Mouse (Mus musculus) forebrain, embryonic 12.5 days (tissue): ENCODE data around the gene Lhfpl2. TPM values are rescaled to one million over a fixed set of nuclear protein-coding genes. Genes with fewer than 3 reads are reported as not detected.

ENCODE experiments used
- ATAC-seq: fragments of 200-750 bp; cut with Nextera tagmentation; 2 replicates; pipeline ENCODE4 v1.8.0; 2017; ENCODE audit warnings: moderate TSS enrichment; ENCODE audit not compliant: low FRiP score
- H3K27ac ChIP-seq: fragments of 300-500 bp; sonication (generic); 2 replicates; pipeline ENCODE4 v1.5.1; 2016; ENCODE audit warnings: mild to moderate bottlenecking
- H3K27me3 ChIP-seq: fragments of 300-500 bp; sonication (generic); 2 replicates; pipeline ENCODE4 v1.6.1; 2016; ENCODE audit warnings: mild to moderate bottlenecking
- H3K36me3 ChIP-seq: fragments of 300-500 bp; sonication (generic); replicated peaks from 2 replicates; pipeline ENCODE4 v1.6.1; 2016; ENCODE audit warnings: mild to moderate bottlenecking
- H3K4me1 ChIP-seq: fragments of 300-500 bp; sonication (generic); 2 replicates; pipeline ENCODE4 v1.6.1; 2016
- H3K4me2 ChIP-seq: fragments of 300-500 bp; sonication (generic); 2 replicates; pipeline ENCODE4 v1.6.1; 2016; ENCODE audit warnings: mild to moderate bottlenecking, moderate library complexity
- H3K4me3 ChIP-seq: fragments of 300-500 bp; sonication (generic); replicated peaks from 2 replicates; pipeline ENCODE4 v1.5.1; 2016; ENCODE audit warnings: mild to moderate bottlenecking
- H3K9ac ChIP-seq: fragments of 300-500 bp; sonication (generic); 2 replicates; pipeline ENCODE4 v1.6.1; 2016; ENCODE audit warnings: mild to moderate bottlenecking
- H3K9me3 ChIP-seq: fragments of 300-500 bp; sonication (generic); 2 replicates; pipeline ENCODE4 v1.6.1; 2016
- WGBS: fragments of 180-500 bp; shearing (Covaris S2); methylation state at CpG from one replicate; pipeline ENCODE4 v1.1.7; 2016; 5-methylcytosine and 5-hydroxymethylcytosine counted together
- polyA plus RNA-seq: library from polyadenylated mRNA; unstranded; fragments of >200 nt; fragmentation: Nextera tagmentation; extraction: Ambion mirVana; gene quantifications from 2 replicates; pipeline ENCODE4 v1.2.1, GENCODE M21; 2016

Lhfpl2 gene
- polyA plus RNA-seq, 1 experiment from 2014 or later = 21.3 TPM

DNA sequence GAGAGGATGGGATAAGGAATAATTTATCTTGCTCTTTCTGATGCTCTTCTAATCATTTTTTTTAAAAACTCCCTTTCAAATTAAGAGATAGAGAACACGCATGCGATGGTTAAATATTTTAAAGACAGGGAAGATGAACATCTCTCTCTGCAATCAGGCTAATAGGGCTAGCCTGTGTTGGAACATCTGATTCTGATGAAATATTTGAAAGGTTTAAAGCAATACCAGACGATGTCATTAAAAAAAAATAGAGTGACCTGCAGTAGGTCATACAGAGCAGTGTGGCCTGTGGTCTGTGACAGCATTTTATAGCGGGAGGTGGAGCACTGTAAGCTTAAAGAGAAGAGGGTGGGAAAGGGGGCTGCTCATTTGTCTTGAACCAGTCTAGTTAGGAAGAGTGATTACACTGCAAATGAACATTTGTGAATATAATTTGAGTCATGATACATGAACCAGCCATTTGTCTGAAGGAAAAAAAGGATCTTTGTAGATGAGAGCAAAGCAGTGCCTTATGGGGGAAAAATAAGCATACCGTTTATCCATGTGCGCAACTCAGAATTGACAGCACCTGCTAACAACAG is 1.1 kb downstream of the Lhfpl2 start:
- no peaks in the 10 kb centered on the region for H3K36me3 ChIP-seq
- H3K9ac ChIP-seq = peak overlapping the region; percentile 83; the same call in 1 of the 2 replicates
- peaks cover 28% of the 10 kb centered on the region for H3K4me1 ChIP-seq
- H3K4me3 ChIP-seq = peak overlapping the region; percentile 75
- H3K4me2 ChIP-seq = peak overlapping the region; percentile 98
- 47% methylated on average over 6 of the region's 6 CpGs for WGBS
- peaks cover 46% of the 10 kb centered on the region for H3K27me3 ChIP-seq
- no peak for ATAC-seq
- no peak overlapping the region for H3K27ac ChIP-seq
- H3K9me3 ChIP-seq = no peaks in the 10 kb centered on the region

DNA sequence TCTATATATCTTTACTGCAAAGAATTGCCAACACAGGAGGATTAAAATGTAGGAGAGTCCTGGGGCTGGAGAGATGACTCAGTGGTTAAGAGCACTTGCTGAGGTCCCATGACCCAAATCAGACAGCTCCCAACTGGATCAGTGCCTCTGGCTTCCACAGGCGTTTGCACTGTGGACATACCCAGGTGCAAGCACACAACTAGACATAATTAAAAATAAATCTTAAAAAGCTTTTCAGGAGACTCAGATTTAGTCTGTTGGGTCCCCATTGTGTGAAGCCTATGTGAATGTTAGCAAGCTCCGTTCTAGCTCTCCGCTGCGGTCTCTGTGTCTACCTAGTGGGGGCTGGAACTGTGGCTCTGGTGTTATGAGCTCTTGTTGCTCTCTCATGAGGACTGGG is 1.8 kb downstream of the Lhfpl2 start:
- no peak for ATAC-seq
- Histone ChIP-seq H3K9ac (no peak overlapping the region), H3K4me2 (no peak overlapping the region), H3K36me3 (no peaks in the 10 kb centered on the region), H3K27ac (no peak overlapping the region), H3K4me3 (no peak overlapping the region), H3K9me3 (no peaks in the 10 kb centered on the region), H3K4me1 (peaks cover 28% of the 10 kb centered on the region), H3K27me3 (peaks cover 50% of the 10 kb centered on the region)
- WGBS = 87% methylated on average over 4 of the region's 4 CpGs

DNA sequence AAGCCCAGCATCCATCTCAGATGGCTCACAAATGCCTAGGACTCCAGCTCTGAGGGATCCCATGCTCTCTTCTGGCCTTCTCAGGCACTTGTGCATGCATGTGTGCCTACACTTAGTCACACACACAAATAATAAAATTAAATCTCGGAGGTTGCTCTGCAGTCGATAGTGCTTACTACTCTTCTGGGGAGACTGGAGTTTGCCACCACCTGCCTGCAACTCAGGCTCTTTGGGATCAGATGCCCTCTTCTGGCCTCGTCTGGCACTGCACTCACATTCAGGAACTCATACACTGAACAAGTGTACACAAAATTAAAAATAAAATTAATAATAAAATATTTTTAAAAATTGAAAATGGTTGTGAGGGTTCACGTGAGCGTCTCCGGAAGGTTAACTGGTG is 2.2 kb downstream of the Lhfpl2 start:
- Histone ChIP-seq H3K4me3 (no peak overlapping the region), H3K9ac (no peak overlapping the region), H3K27ac (no peak overlapping the region), H3K27me3 (peaks cover 53% of the 10 kb centered on the region), H3K4me1 (peaks cover 29% of the 10 kb centered on the region), H3K9me3 (no peaks in the 10 kb centered on the region), H3K4me2 (no peak overlapping the region), H3K36me3 (no peaks in the 10 kb centered on the region)
- ATAC-seq = no peak
- 78% methylated on average over 6 of the region's 6 CpGs for WGBS

DNA sequence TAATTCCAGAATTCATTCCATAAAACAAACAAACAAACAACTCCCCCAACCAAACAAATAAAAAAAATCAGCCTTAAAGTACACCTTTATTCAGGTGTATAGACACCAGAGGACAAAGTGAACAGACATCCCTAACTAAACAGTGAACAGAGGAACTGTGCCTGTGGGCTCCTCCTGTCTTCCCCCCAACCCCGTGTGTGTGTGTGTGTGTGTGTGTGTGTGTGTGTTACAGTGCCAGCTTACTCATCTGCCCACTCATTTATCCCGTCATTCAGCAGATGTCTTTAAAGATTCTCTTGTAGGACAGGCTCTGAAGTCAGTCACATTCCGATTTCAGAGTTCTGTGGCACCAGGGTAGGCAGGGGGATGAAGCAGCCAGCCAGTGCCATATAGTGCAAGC is 2.9 kb downstream of the Lhfpl2 start:
- H3K27me3 ChIP-seq = peaks cover 55% of the 10 kb centered on the region
- H3K36me3 ChIP-seq = no peaks in the 10 kb centered on the region
- WGBS = 90% methylated on average over 3 of the region's 3 CpGs
- H3K4me3 ChIP-seq = no peak overlapping the region
- H3K4me2 ChIP-seq = no peak overlapping the region
- ATAC-seq = no peak
- H3K27ac ChIP-seq = no peak overlapping the region
- peaks cover 36% of the 10 kb centered on the region for H3K4me1 ChIP-seq
- H3K9me3 ChIP-seq = no peaks in the 10 kb centered on the region
- H3K9ac ChIP-seq = no peak overlapping the region

DNA sequence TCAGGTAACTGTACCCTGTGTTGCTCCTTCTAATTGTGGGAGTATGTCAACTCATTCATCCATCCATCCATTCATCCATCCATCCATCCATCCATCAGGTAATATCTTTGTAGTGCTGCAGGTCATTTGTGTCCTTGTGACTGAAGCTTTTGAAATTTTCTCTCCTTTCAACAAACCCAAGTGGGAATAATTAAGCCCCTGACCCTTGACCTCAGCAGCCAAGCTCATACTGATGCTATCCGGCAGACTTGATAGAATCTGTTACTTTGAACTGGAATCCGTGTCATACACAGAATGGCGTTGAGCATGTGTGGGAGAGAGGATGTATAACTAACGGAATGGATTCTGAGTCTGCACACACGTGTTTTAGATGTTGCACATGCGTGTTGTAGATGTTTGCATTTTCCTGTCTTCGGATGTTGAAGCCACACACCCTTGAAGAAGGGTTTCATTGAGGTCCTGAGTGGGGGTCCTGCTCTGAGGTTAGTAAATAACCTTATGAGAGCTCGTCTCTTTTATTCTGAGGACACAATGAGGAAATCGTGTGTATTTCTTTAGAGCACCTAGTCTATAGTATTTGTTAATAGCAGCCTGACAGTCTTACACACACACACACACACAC is 3.8 kb downstream of the Lhfpl2 start:
- no peak overlapping the region for H3K4me2 ChIP-seq
- no peak overlapping the region for H3K27ac ChIP-seq
- WGBS = 59% methylated on average over 9 of the region's 9 CpGs
- H3K4me3 ChIP-seq = no peak overlapping the region
- peaks cover 60% of the 10 kb centered on the region for H3K27me3 ChIP-seq
- ATAC-seq = no peak
- H3K9me3 ChIP-seq = no peaks in the 10 kb centered on the region
- H3K36me3 ChIP-seq = no peaks in the 10 kb centered on the region
- no peak overlapping the region for H3K9ac ChIP-seq
- H3K4me1 ChIP-seq = peaks cover 44% of the 10 kb centered on the region

DNA sequence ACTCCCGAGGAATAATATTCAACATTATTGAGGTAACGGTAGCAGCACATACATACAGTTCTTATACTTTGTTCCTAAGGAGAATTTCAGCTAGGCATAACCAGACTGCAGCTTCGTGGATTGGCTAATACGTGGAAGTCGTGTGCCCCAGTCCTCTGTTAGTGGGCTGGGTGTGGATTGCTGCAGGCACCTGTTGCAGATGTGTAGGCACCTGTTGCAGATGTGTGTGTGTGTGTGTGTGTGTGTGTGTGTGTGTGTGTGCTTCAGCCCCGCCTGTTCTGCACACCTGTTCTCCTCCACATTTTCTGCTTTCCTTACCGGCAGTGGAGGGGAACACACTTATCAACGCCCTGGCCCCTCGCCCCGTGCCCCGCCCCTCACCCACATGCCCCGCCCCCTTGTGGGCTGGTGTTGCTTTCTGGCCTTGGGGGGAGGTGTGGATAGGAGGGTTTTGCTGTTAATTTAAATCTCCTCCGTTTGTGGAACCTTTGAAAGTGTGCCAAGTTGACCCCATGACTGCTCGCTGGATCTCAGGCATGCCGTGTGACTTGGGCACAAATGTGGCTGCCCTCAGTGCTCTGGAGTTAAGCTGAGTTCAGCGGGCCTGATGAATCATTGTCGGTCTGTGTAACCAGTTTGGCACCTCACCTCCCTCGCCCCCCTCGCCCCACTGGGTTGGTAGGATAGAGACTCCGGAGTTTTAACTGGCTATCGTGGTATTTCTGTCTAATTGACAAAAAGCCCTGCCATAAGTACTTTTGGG is 4.9 kb downstream of the Lhfpl2 start:
- no peak overlapping the region for H3K4me3 ChIP-seq
- H3K9ac ChIP-seq = no peak overlapping the region
- ATAC-seq = no peak
- H3K4me1 ChIP-seq = peaks cover 41% of the 10 kb centered on the region
- H3K27me3 ChIP-seq = peaks cover 62% of the 10 kb centered on the region
- H3K36me3 ChIP-seq = no peaks in the 10 kb centered on the region
- H3K9me3 ChIP-seq = no peaks in the 10 kb centered on the region
- WGBS = 17% methylated on average over 21 of the region's 21 CpGs
- peak overlapping the region; percentile 22 for H3K4me2 ChIP-seq
- H3K27ac ChIP-seq = no peak overlapping the region

DNA sequence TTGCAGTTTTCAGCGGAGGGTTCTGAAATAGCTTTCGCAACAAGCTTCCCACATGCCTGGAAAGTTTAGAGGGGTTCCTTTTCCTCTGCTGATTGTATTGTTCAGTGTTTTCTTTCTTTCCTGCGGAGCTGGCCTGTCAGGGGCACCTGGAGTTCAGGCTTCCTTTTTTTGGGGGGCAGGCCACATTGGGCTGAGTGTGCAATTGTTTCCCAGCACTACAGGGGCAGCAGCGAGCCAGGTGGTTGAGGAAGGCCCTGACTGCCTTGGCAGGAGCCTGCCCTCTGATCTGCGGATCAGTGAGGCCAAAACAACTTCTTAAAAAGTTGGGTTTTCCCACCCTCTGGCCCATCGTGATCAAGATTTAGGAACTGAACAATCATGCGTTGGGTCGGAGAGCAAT is 5.6 kb downstream of the Lhfpl2 start:
- Histone ChIP-seq H3K9ac (no peak overlapping the region), H3K36me3 (no peaks in the 10 kb centered on the region), H3K27ac (no peak overlapping the region), H3K4me3 (no peak overlapping the region), H3K4me2 (peak overlapping the region; percentile 22; the same call in 1 of the 2 replicates), H3K4me1 (peaks cover 39% of the 10 kb centered on the region), H3K9me3 (no peaks in the 10 kb centered on the region), H3K27me3 (peaks cover 61% of the 10 kb centered on the region)
- 41% methylated on average over 8 of the region's 8 CpGs for WGBS
- ATAC-seq = no peak

DNA sequence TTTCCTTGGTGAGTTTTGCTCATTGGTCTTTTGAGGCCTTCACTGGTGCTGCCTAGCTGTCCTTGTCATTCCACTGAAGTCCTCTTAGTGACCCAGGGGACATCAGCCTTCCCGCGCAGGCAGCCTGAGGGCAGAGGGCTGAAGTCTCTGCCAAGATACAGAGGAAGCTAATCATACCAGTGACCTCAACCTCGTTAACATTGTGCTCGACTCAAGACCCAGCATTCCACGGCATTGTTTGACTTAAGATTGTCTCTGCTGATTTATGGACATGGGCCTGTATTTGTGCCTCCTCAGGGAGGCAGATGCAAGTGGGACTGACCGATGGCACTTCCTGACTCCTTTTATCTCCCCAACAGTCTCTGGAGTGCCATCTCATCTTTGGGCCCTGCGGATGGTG is 7.0 kb downstream of the Lhfpl2 start:
- no peak for ATAC-seq
- Histone ChIP-seq H3K4me3 (no peak overlapping the region), H3K27ac (no peak overlapping the region), H3K4me1 (peaks cover 36% of the 10 kb centered on the region), H3K27me3 (peaks cover 52% of the 10 kb centered on the region), H3K36me3 (no peaks in the 10 kb centered on the region), H3K4me2 (no peak overlapping the region), H3K9ac (no peak overlapping the region), H3K9me3 (no peaks in the 10 kb centered on the region)
- WGBS = 36% methylated on average over 7 of the region's 7 CpGs

DNA sequence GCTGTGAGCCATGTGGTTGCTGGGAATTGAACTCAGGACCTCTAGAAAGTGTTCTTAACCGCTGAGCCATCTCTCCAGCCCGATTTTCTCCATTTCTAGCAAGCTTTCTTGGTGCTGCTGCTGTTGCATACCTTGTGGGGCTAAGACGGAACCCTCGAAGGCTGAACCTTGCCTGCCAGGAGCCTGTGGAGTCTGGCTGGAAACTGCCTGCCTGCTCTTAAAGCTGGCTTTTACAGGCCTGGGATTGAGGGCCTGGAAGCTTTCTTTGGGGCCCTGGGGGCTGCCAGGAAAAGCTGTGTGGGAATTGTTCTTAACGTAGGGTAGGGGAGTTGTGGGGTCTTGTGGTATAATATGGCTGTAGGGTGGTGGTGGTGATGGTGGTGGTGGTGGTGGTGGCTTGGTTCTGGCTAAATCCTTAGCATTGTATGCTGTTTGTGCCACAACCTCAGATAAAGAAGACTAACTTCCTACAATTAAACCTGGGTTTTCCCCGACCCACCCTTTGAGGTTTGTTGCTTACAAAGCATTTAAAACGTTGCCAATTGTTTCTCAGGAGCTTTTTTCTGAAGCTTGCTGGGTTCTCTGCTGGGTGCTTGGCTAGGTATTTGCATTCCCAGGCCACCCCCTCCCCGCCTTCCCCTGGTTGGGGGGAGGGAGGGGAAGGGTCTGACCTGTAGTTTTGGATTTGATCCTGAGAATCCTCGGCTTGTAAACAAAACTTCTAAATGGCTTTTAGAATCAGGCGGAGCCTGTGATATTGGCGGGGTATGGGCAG is 7.9 kb downstream of the Lhfpl2 start:
- Histone ChIP-seq H3K4me2 (no peak overlapping the region), H3K9me3 (no peaks in the 10 kb centered on the region), H3K27ac (0 out of 2 replicates have a peak overlapping the region, but pooled peaks have one; percentile 13), H3K4me1 (peaks cover 38% of the 10 kb centered on the region), H3K4me3 (no peak overlapping the region), H3K36me3 (no peaks in the 10 kb centered on the region), H3K27me3 (peaks cover 49% of the 10 kb centered on the region), H3K9ac (no peak overlapping the region)
- WGBS = 16% methylated on average over 11 of the region's 11 CpGs
- ATAC-seq = no peak

DNA sequence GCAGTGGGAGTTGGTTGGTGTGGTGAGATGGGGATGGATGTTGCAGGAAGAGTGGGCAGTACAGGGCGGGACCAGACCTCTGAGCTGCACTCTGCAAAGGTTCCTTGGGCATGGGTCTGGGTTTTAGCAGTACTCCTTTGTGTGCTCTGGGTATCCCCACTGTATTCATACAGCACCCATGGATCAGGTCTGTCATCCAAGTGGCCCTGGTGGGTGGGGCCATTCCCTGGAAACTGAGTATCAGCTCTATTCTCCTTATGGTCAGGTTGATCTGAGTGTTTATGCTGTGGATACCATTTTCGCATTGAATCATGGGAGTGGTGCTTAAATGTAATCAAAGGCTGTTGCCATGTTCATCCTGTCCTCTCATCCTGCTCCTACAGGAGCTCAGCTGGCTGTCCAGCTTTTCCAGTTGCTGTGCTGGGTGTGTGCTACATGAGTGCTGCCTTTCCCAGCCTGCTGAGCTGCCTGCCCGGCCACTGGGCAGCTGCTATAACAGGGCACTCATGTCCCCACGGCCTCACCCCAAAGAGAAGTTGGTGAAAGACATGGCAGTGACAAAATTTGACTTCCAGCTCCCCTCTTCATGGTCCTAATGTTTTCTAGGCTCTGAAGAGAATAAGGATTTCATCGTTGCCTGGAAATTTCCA is 9.2 kb downstream of the Lhfpl2 start:
- 0 out of 2 replicates have a peak, but pooled peaks cover 4% of the 10 kb centered on the region for H3K9me3 ChIP-seq
- peaks cover 38% of the 10 kb centered on the region for H3K4me1 ChIP-seq
- no peak overlapping the region for H3K27ac ChIP-seq
- peaks cover 61% of the 10 kb centered on the region for H3K27me3 ChIP-seq
- no peaks in the 10 kb centered on the region for H3K36me3 ChIP-seq
- no peak overlapping the region for H3K9ac ChIP-seq
- ATAC-seq = no peak
- 82% methylated on average over 5 of the region's 5 CpGs for WGBS
- H3K4me2 ChIP-seq = no peak overlapping the region
- no peak overlapping the region for H3K4me3 ChIP-seq

DNA sequence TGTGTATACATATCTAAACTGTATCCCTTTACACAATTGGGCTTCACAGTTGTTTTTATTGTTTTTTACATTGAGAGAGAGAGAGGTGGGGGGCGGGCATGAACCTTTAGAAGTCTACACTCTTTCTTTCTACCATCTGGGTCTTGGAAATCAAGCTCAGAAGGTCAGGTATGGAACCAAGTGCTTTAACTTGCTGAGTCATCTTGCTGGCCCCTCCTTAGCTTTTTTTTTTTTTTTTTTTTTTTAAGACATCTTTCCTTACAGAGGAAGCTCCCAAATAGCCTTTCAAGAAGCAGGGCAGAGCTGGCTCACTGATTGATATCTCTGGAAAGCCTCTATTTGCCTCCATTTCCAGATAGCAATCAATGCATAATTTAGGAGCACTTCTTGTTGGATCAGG is 10.7 kb downstream of the Lhfpl2 start:
- H3K9ac ChIP-seq = no peak overlapping the region
- no peaks in the 10 kb centered on the region for H3K36me3 ChIP-seq
- 86% methylated on average over 1 of the region's 1 CpGs for WGBS
- H3K27ac ChIP-seq = no peak overlapping the region
- no peak overlapping the region for H3K4me2 ChIP-seq
- H3K4me1 ChIP-seq = peaks cover 33% of the 10 kb centered on the region
- ATAC-seq = no peak
- peaks cover 60% of the 10 kb centered on the region for H3K27me3 ChIP-seq
- H3K4me3 ChIP-seq = no peak overlapping the region
- 0 out of 2 replicates have a peak, but pooled peaks cover 4% of the 10 kb centered on the region for H3K9me3 ChIP-seq
